1 mouse cellular context compared by ENCODE assay signal in the genomic region with DNA sequence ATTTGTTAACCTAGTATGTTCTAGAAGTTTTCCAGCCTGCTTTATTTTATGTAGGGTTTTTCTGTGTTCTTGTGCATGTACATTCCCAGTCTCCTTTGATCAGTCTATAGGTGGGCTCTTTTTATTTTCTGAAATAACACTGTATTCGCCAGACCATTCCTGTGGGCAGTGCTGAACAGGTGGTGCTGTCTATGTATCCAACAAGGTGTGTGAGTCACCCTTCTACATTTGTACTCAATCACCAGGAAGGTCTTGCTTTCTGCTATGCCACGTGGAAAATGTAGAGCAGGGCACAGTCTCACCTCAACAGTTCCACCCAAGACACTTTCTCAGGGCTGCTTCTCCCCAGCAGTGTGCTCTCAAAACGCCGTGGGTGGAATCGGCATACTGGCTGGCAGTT.
TF ChIP-seq lines count a peak whose summit lies in the region.

No protein-coding gene starts in this region.

TF ChIP-seq in MEL, 35 proteins besides CTCF, POLR2A, EP300 and RAD21:
- TF ChIP-seq ZMIZ1 (IDR thresholded peaks at IDR 0.05; ENCODE audit: low read depth, low read length) (no peak), BHLHE40 (IDR thresholded peaks at IDR 0.05; ENCODE audit: borderline replicate concordance, low read depth, low read length) (no peak), ETS1 (IDR thresholded peaks at IDR 0.05; ENCODE audit: low read depth, low read length) (no peak), POLR2AphosphoS2 (IDR thresholded peaks at IDR 0.05; ENCODE audit: low read length) (no peak), SMC3 (IDR thresholded peaks at IDR 0.05; ENCODE audit: low read depth, low read length) (no peak), KAT2A (conservative IDR thresholded peaks at IDR 0.05; ENCODE audit: low read depth, low read length) (no peak), MYB (IDR thresholded peaks at IDR 0.05; ENCODE audit: low read depth, low read length) (no peak), MYC (IDR thresholded peaks at IDR 0.05; ENCODE audit: low read depth, low read length) (no peak), NELFE (IDR thresholded peaks at IDR 0.05; ENCODE audit: low read depth, low read length) (no peak), JUND (IDR thresholded peaks at IDR 0.05; ENCODE audit: low read depth, low read length) (no peak), MEF2A (IDR thresholded peaks at IDR 0.05; ENCODE audit: extremely low read depth, insufficient replicate concordance, low read depth, low read length, poor library complexity, severe bottlenecking) (no peak)
TF ChIP-seq in MEL: peak in this region for 0.
